Mouse (Mus musculus) olfactory bulb, adult 2 months (tissue): ENCODE data around the gene Sec24c.

Experiments used
- CTCF ChIP-seq: fragments of 200-500 bp; IDR thresholded peaks from 2 replicates; pipeline ENCODE4 v1.5.1; 2012; ENCODE audit warnings: low read depth, mild to moderate bottlenecking, low read length, moderate library complexity; ENCODE audit not compliant: insufficient read depth
- POLR2A ChIP-seq: fragments of 200-500 bp; IDR thresholded peaks from 2 replicates; pipeline ENCODE4 v1.6.1; 2012; ENCODE audit warnings: mild to moderate bottlenecking, low read depth, low read length, moderate library complexity; ENCODE audit not compliant: insufficient read depth

DNA sequence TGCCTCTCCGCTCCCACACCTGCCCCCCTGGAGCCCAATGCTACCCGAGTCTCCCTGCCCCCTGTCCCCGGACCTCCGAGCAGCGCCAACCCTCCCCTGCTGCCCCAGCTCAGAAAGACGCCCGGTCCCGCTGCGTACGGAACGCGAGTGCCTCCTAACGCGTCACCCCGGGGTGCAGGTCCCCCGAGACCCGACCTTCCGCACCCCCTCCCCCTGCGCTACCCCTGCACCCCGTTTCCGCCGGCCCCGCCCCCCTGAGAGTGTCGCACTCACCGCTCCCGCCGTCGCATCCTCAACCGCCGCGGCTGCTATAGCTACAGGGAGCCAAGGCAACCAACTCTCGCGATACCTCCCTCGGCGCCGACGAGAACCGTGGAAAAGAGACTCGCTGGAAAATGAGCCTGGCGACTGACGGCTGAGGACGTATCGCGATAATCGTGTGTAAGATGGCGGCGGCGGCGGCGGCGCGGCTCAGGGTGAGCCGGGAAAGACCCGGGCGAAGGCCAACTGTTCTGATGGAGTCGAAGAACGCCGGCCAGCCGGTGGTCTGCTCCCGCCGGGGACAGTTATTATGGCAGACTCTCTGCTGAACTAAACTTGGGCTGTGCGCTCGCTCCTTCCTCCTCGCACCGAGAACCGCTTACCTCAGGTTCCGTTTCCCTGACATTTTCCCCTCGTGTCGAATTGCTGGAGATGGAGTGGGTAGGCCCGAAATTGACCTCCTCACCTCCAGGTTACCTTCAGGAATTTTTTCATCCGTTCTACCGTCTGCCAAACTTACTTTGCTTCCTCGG is 33.3 kb upstream of the Sec24c start, which contains the start of gene Usp54:
- TF ChIP-seq CTCF (no peak), POLR2A (peak; percentile 85)
